Mouse (Mus musculus): ENCODE measurements around the gene Ncor2.

- no peak for TF ChIP-seq CTCF (IDR thresholded peaks at IDR 0.05; ENCODE audit: low read depth, low read length)
- TF ChIP-seq POLR2A (IDR thresholded peaks at IDR 0.05; ENCODE audit: extremely low read depth, insufficient read depth, low read length): no peak
Measured at GRCm38 (mm10) chr5:124997913-124998312, 181.1 kb downstream of the Ncor2 start.
